Mouse (Mus musculus): ENCODE measurements around the gene Wdr66. TPM values are rescaled to one million over a fixed set of nuclear protein-coding genes. Genes with fewer than 3 reads are reported as not detected.

The Wdr66 gene
- total RNA-seq, 2 experiments from 2014 or later: 1.5 to 1.7 TPM

- DNase-seq: no peak
- intact Hi-C loops (cut with DNase I): no loop called here
These were observed 16.9 kb downstream of the Wdr66 start for GRCm38 (mm10) chr5:123268477-123269474.

DNA sequence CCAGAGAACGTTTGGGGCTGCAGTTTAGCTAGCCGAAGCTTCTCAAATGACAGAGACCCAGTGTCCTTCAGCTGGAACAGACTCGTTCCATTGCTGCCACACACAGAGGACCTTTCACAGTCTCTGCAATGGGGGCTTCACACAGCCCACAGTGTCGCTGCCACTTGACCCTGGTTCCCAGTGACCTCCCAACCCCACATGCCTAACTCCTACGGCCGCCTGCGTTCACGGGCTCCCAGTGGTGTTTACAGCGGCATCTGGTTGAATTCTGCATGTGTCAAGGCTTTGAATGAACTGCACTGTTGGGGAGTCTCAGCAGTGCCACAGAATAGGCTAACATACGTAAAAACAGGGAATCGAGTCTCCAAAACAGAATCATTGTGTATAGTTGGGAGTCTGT is 19.0 kb downstream of the Wdr66 start:
- DNase-seq: no peak
- intact Hi-C loops (cut with DNase I): no loop called here

DNA sequence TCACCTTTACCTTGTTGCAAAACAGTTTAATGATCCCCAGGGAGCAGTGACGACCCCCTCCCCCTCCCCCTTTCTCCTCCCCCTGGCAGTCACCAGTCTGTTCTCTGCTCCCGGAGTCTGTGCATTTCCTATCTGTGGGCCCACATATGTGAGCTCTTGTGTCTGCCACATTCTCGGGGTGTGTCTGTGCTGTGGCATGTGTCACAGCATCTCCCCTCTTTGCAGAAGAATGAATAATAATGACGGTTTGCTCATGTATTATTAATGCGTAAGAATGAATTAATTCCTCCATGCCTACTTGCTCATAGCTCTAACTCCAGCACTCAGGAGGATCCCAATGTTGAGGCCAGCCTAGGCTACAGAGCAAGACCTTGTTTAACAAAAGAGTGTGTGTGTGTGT is 21.0 kb downstream of the Wdr66 start:
- intact Hi-C loops (cut with DNase I): no loop called here
- DNase-seq: no peak

DNA sequence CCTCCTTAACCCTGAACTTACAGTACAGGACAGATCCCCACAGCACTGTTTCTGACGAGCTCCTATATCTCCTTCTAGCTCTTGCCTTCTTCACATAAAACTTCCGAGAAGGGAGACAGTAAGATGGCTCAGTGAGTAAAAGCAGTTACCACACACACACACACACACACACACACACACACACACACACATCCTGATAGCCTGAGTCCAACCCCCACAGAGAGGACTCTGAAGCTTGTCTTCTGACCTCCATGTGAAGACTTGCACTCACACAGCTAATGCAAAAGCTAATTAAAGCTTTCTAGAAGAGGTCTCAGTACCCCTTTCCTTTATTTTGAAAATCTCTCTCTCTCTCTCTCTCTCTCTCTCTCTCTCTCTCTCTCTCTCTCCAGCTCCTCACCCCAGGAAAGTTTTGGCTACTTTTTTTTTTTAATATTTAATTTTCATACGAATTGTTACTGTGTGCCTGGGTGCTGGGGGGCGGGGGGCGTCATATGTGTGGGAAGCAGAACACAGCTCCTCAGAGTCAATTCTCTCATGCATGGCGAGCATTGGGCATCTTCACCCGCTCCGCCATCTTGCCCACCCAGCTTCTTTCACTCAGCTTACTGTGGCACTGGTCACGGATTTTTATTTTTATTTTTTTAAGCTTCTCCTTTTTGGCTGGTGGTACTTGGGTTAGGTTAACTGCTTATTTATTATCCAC is 24.9 kb downstream of the Wdr66 start:
- intact Hi-C loops (cut with DNase I): no loop called here
- DNase-seq: no peak

DNA sequence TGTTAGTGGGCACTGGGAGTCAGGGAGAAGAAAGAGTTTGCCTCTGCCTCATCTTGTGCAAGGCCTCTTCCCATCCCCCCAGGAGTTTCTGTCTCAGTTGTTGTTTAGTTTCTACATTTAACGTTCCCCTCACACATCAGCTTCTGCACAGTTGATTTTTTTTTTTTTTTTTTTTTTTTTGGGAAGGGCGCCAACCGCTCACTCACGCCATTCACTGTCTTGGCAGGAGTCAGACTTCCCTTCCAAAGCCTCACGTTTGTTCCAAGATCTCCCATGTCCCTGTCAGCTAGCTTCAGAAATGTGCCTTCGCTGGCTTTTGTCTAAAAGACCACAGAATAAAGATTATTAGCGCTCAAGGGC is 25.4 kb downstream of the Wdr66 start:
- intact Hi-C loops (cut with DNase I): no loop called here
- peak in 1 of 2 experiments; percentile 26 for DNase-seq

- DNase-seq: no peak
- intact Hi-C loops (cut with DNase I): no loop called here
These were observed 25.8 kb downstream of the Wdr66 start for GRCm38 (mm10) chr5:123277704-123278103.

GRCm38 (mm10) chr5:123279248-123279647 is 27.3 kb downstream of the Wdr66 start:
- intact Hi-C loops (cut with DNase I): no loop called here
- DNase-seq: no peak

GRCm38 (mm10) chr5:123281336-123282136 is 29.6 kb downstream of the Wdr66 start:
- intact Hi-C loops (cut with DNase I): loop anchor here (10.0 kb wide), 1 partner anchor 153 kb away; no protein-coding TSS in a partner anchor
- no peak for DNase-seq

DNA sequence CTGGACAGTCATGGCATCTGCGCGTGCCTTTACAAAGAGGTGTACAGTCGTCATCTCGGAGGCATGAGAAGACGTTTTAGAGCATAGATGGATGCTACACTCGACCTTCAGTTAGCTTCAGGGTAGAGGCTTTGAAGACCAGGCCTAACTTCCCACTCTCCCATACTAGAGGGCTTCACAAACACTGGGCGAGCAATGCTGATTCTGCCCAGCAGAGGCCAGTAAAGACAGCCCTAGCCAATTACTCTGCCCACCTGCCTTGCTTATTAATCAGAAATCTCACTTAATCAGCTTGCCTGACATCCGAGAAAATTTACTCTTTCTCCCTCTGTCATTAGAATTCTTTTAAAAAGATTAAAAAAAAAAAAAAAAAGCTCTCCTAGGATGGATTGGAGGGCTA is 33.3 kb downstream of the Wdr66 start:
- peak; percentile 57 to 65 for DNase-seq
- intact Hi-C loops (cut with DNase I): loop anchor here (5.0 to 10.0 kb wide), 2 partner anchors 82 to 150 kb away; no protein-coding TSS in a partner anchor

DNA sequence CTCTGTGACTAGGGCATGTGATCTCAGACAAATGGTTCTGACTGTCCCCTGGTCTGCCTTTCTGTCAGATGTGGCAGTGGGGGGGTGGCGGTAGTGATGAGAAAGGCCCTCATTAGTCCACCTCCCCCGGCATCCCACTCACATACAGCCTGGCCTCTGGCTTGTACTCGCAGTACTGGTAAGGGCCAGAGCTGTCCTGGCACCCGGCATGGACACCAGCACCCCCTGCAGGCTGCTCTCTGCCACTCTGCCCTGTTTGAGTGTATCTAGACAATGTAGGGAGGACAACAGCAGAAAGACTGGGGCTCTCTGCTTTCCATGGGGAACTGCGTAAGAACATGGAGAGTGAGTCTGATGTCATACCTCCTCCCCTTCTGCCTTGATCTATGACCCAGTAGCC is 36.2 kb downstream of the Wdr66 start:
- intact Hi-C loops (cut with DNase I): loop anchor here (5.0 to 10.0 kb wide), 2 partner anchors 79 to 147 kb away; no protein-coding TSS in a partner anchor
- no peak for DNase-seq

DNA sequence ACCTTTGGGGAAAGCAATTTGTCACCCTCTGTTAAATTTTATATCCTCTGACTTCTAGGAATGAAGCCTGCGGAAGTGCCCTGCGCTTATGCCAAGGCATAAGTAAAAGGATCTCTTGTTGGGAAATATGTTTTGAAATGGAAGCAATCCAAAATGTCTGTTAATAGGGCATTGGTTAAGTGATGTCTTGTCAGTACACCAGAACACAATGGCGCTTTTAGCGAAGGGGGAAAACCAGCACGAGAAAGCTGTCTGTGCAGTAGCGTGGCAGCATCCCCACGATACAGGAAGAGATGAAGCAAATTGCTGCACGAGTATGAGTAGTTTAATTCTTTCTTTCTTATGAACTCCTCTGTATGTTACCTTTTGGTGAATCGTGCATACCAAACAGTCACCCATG is 42.8 kb downstream of the Wdr66 start:
- intact Hi-C loops (cut with DNase I): loop anchor here (5.0 kb wide), 1 partner anchor 48 kb away; the partner anchor contains the start of gene Bcl7a
- DNase-seq: no peak

DNA sequence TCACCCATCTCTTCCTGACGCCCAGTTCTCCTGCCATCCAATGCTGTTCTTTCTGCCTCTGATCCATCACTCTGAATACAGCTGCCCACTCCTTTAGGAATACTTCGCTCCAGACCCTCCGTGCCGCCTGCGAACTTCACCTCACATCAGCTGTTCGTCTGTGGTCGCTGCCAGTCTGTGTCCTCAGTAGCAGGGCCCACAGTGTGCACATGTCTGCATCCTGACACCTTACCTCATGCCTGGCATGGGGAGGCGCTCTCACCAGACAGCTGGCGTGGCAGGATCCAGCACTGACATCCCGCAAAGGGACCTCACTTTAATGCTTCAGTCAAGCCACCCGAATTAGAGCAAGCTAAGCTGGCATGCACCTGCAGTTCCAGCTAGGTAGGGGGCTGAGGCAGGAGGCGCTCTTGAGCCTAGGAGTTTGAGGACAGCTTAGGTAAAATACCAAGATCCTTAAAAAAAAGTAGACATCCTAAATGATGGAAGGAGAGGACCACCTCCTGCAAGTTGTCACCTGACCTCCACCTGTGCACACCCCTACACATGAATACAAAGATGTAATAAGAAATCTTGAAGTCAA is 44.4 kb downstream of the Wdr66 start:
- DNase-seq: no peak
- intact Hi-C loops (cut with DNase I): loop anchor here (5.0 kb wide), 1 partner anchor 46 kb away; the partner anchor contains the start of gene Bcl7a

GRCm38 (mm10) chr5:123296972-123297754 is 45.3 kb downstream of the Wdr66 start:
- intact Hi-C loops (cut with DNase I): loop anchor here (5.0 kb wide), 1 partner anchor 45 kb away; the partner anchor contains the start of gene Bcl7a

DNA sequence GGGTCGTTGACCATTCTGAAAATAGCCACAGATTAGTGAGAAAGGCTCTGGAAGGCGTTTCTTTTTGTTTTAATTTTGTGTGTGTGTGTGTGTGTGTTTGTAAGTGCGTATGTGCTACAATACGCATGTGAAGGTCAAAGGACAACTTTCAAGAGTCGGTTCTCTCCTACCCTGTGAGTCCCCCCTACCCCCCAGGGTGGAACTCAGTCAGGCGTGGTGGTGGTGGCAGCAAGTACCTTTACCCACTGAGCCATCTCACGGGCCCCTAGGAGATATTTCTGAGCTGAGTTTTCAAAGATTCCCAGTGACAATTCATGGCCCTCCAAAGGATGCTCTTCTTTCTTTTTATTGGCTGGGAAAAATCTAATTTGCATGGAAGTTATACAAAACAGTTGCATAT is 45.9 kb downstream of the Wdr66 start:
- DNase-seq: no peak
- intact Hi-C loops (cut with DNase I): loop anchor here (5.0 kb wide), 1 partner anchor 44 kb away; the partner anchor contains the start of gene Bcl7a

More at GRCm38 (mm10) chr5:123296972-123297754, 45.3 kb downstream of the Wdr66 start:
- no peak for DNase-seq

DNA sequence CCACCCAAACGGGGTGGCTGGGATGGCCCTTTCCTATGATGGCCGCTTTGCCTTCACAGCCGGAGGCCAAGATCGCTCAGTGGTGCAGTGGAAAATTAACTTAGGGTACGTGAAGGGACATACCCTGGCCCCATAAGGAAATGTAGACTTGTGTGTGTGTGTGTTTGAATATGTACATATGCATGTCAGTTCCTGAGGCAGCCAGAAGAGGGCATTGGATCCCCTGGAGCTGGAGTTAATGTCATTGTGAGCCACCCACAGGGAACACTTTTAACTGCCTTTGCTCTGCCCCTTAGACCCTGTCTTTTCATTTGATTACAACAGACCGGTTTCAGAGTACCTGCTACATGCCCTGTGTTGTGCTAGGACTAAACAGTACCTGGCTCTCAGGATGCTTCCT is 46.6 kb downstream of the Wdr66 start:
- intact Hi-C loops (cut with DNase I): loop anchor here (5.0 kb wide), 1 partner anchor 44 kb away; the partner anchor contains the start of gene Bcl7a

GRCm38 (mm10) chr5:123300496-123301034 is 48.7 kb downstream of the Wdr66 start:
- intact Hi-C loops (cut with DNase I): no loop called here
- DNase-seq: no peak

More for the DNA sequence above, 46.6 kb downstream of the Wdr66 start:
- no peak for DNase-seq

DNA sequence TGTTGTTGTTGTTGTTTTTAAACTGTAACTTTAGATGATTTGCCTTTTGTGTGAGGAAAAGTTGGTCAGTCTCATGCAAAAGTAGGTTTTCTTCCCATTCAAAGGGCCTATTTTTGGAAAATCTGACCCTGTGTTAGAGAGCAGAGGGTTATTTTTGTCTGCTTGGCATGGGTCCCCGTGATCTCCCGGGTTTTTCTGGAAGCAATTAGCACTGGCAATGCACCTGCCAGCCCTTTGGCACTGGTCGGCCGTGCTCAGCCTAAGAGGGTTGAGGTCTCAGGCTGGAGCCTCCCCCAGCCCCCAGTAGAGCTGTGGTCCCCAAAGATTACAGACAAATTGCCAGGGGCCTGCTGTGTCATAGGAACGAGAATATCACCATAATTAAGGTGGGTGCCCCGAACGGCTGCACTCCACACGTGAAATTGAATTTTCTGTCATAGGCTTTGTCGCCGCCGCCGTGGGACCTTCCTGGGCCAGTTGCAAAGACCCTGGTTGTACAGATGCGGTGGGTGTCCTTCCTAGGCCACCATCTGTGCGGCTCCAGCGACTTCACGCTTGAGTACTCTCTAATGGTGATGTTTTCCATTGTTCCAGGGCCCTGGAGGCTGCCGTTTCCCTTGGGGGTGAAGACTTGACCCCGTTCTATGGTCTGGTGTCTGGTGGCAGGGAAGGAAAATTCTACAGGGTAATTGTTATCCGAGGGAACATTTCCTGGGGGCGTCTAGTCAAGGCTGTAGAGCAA is 50.0 kb downstream of the Wdr66 start:
- DNase-seq: peak; percentile 72 to 76
- intact Hi-C loops (cut with DNase I): no loop called here

DNA sequence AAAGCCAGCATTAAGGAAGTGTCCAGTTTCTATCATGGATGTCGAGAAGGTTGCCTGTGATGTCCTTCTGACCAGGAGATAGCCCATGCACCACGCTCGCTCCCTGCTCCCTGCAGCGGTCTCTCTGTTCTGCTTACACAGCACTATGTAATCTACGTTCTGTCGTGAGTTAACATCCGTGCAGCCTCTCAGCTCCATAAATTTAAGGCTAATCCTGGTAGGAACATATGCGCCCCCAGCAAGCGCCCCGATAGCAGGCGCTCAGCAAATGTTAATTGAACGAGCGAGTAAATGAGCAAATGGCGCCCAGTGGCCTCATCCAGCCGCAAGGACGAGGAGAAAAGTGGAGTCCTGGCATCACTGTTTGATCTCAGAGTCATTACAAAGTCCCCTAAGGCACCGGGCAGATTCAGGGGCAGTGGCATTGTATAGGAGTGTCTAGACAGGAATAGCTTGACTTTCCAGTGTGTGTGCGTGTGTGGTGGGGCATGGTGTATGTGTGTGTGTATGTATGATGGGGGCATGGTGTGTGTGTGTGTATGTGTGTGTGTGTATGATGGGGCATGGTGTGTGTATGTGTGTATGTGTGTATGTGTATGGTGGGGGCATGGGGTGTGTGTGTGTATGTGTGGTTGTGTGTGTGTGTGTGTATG is 55.9 kb downstream of the Wdr66 start:
- intact Hi-C loops (cut with DNase I): no loop called here
- DNase-seq: no peak

Data from heart, postnatal 10 days (tissue).